Mouse (Mus musculus): ENCODE results near the gene Nck1.

Gene Nck1

GRCm38 (mm10) chr9:100468151-100468550 lies 77.8 kb downstream of the Nck1 start:
- no peak for DNase-seq

- DNase-seq: no peak
Observed at GRCm38 (mm10) chr9:100467653-100468052, 78.3 kb downstream of the Nck1 start.

- DNase-seq: no peak
Observed at GRCm38 (mm10) chr9:100466743-100467142, 79.2 kb downstream of the Nck1 start.

GRCm38 (mm10) chr9:100465988-100466387 lies 79.9 kb downstream of the Nck1 start:
- DNase-seq: no peak

GRCm38 (mm10) chr9:100465380-100465779 lies 80.6 kb downstream of the Nck1 start:
- DNase-seq: no peak

- DNase-seq: no peak
Observed at GRCm38 (mm10) chr9:100463771-100464170, 82.2 kb downstream of the Nck1 start.

- DNase-seq: peak; percentile 30 to 47
Observed at GRCm38 (mm10) chr9:100462098-100462497, 83.8 kb downstream of the Nck1 start.

GRCm38 (mm10) chr9:100461671-100462070 lies 84.3 kb downstream of the Nck1 start:
- no peak for DNase-seq

- peak; percentile 78 to 83 for DNase-seq
Observed at GRCm38 (mm10) chr9:100460203-100460602, 85.7 kb downstream of the Nck1 start.

GRCm38 (mm10) chr9:100457971-100458681 lies 87.8 kb downstream of the Nck1 start:
- DNase-seq: peak; percentile 66 to 83

GRCm38 (mm10) chr9:100454664-100454993 lies 91.3 kb downstream of the Nck1 start:
- no peak for DNase-seq

GRCm38 (mm10) chr9:100453944-100454663 lies 91.8 kb downstream of the Nck1 start:
- peak; percentile 71 to 78 for DNase-seq

GRCm38 (mm10) chr9:100452432-100452831 lies 93.5 kb downstream of the Nck1 start:
- DNase-seq: no peak

- peak; percentile 62 to 74 for DNase-seq
Observed at GRCm38 (mm10) chr9:100446059-100446686, 99.8 kb downstream of the Nck1 start.
